Mouse (Mus musculus): ENCODE results near the gene Ephb4. TPM values are rescaled to one million over a fixed set of nuclear protein-coding genes. Genes with fewer than 3 reads are reported as not detected.
A peak's percentile ranks its signal among the peaks of the same experiment; 100 is the strongest.

The Ephb4 gene
- polyA plus RNA-seq, 2 experiments = 78.1 to 102 TPM

DNA sequence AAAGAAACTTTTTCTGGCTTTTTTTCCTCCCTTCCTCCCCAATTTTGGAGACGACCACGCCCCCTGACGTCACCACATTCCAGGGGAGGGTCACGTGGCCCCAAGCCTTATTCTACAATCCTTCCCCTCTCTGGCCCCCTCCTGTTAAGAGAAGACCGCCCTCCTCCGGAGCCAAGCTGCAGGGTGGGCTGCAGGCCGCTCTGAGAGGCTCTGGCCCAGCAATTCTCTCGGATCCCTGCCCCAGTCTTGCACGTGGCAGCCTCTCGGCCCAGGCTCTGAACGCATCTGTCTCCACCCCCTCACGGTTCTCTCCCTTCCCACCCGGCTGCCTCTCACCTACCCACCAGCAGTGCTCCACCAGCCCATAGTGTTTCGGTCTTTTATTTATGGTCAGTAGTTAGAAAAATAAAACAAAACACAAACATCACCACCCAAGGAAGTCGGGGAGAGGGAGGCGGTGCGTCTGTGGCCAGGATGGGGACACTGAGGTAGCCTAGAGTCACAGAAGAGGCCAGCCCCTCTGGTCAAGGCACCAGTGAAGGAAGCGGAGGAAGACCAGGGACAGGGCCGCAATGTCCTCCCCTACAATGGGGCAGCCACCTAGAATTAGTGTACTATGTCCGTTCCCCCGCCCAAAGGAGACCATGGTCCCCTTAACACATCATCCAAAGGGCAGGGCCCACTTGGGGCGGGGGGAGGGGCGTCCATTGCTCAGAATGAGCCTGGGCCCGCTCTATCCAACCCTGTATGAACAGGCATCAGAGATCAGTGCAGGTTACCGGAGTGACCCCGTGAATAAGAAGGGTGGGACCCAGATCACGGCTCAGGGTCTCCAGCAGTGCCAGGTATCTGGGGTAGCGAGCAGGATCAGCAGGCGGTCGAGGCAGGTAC lies 35.5 kb upstream of the Ephb4 start, which contains the start of gene Trip6:
Gene Trip6 (minus strand): TSS at position 212 of the 891 bp plus-strand sequence.
- Histone ChIP-seq H3K36me3 (ENCODE audit: control insufficient read depth, insufficient read depth, low read length) (peaks cover 61% of the 10 kb centered on the region), H3K4me3 (replicated peaks; ENCODE audit: low read length) (peak within 1 kb of the TSS; percentile 71), H3K9ac (ENCODE audit: low read depth, low read length, severe bottlenecking) (peak within 1 kb of the TSS; percentile 84), H3K9me3 (ENCODE audit: control insufficient read depth, low read length) (no peaks in the 10 kb centered on the region), H3K27me3 (ENCODE audit: control insufficient read depth, insufficient read depth, low read length) (no peaks in the 10 kb centered on the region), H3K4me1 (ENCODE audit: control insufficient read depth, insufficient read depth, low read length) (peaks cover 29% of the 10 kb centered on the region), H3K27ac (replicated peaks; ENCODE audit: low read depth, low read length) (peak within 1 kb of the TSS; percentile 96), H3K4me2 (replicated peaks; ENCODE audit: low read depth, low read length, severe bottlenecking) (peak within 1 kb of the TSS; percentile 94)
- TF ChIP-seq POLR2A (IDR thresholded peaks at IDR 0.05; ENCODE audit: borderline replicate concordance, extremely low read depth, insufficient read depth, insufficient read length) = 0 out of 2 replicates have a peak, but pooled peaks have one; percentile 37
- ATAC-seq (ENCODE audit: low FRiP score, low read depth) (peak; percentile 96), DNase-seq (ENCODE audit: low spot score) (peak; percentile 97)
- WGBS = 15% methylated on average over 27 of the region's 30 CpGs

DNA sequence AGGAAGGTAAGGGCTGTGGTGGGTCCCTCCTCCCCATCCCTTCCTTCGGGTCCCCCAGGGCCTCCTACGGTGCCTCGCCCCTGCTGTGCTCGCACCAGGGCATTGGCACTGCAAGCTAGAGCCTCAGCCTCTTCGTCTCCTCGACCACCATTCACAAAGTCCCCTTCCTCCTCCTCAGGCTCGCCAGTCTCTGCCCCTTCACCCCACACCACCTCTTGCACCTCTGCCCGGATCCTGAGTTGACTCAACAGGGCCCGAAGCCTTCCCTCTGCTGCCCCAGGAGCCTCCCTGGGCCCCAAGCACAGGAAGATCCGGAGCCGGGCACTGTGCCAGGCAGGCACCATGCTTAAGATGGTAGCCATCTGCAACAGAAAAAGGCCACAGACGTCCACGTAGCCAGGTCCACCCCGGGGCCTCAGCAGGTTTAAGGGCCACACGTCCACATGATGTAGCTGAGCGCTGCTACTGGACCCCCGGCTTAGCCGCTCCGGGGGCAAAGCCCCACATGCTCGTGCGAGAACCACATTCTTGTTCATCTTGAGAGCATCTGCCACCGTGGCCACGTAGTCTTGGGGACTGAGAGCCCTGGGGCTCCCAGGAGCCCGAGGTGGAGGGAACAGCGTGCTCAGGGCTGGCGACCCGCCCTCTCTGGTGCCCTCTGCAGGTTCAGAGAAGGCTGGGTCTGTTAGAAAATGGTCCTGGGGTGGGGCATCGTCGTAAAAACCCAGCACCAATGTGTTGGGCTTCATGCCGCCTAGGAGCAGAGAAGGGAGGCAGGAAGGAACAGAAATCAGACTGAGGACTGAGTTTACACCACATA lies 34.6 kb upstream of the Ephb4 start:
- Histone ChIP-seq H3K4me2 (replicated peaks; ENCODE audit: low read depth, low read length, severe bottlenecking) (peak overlapping the region; percentile 94), H3K27me3 (ENCODE audit: control insufficient read depth, insufficient read depth, low read length) (no peaks in the 10 kb centered on the region), H3K36me3 (ENCODE audit: control insufficient read depth, insufficient read depth, low read length) (peaks cover 61% of the 10 kb centered on the region), H3K4me3 (replicated peaks; ENCODE audit: low read length) (peak overlapping the region; percentile 71; the same call in 1 of the 2 replicates), H3K27ac (replicated peaks; ENCODE audit: low read depth, low read length) (peak overlapping the region; percentile 96), H3K9me3 (ENCODE audit: control insufficient read depth, low read length) (no peaks in the 10 kb centered on the region), H3K4me1 (ENCODE audit: control insufficient read depth, insufficient read depth, low read length) (peaks cover 29% of the 10 kb centered on the region), H3K9ac (ENCODE audit: low read depth, low read length, severe bottlenecking) (peak overlapping the region; percentile 31)
- no peak for DNase-seq (ENCODE audit: low spot score)
- 46% methylated on average over 30 of the region's 30 CpGs for WGBS
- no peak for TF ChIP-seq POLR2A (IDR thresholded peaks at IDR 0.05; ENCODE audit: borderline replicate concordance, extremely low read depth, insufficient read depth, insufficient read length)
- no peak for ATAC-seq (ENCODE audit: low FRiP score, low read depth)

DNA sequence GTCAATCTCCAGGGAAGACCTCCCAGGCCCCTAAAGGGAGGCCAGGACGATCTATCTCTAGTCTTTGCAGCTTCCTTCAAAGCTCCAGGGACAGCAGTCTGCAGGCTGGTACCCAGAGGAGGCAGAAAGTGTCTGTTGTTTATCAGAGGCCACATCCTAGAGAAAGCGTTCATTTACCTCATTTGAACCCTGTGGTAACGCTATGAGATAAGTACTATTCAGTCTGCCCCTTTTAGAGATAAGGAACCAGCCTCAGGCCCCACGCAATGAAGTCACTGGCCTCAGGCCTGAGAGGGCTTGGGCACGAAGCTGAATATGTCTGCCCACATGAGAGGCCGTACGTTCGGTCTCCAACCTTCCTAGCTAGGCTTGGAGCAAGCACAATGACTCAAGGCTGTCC lies 32.5 kb upstream of the Ephb4 start:
- TF ChIP-seq POLR2A (IDR thresholded peaks at IDR 0.05; ENCODE audit: borderline replicate concordance, extremely low read depth, insufficient read depth, insufficient read length) = no peak
- Histone ChIP-seq H3K4me1 (ENCODE audit: control insufficient read depth, insufficient read depth, low read length) (peaks cover 24% of the 10 kb centered on the region), H3K27ac (replicated peaks; ENCODE audit: low read depth, low read length) (no peak overlapping the region), H3K9ac (ENCODE audit: low read depth, low read length, severe bottlenecking) (no peak overlapping the region), H3K4me3 (replicated peaks; ENCODE audit: low read length) (no peak overlapping the region), H3K9me3 (ENCODE audit: control insufficient read depth, low read length) (no peaks in the 10 kb centered on the region), H3K27me3 (ENCODE audit: control insufficient read depth, insufficient read depth, low read length) (no peaks in the 10 kb centered on the region), H3K4me2 (replicated peaks; ENCODE audit: low read depth, low read length, severe bottlenecking) (no peak overlapping the region), H3K36me3 (ENCODE audit: control insufficient read depth, insufficient read depth, low read length) (peaks cover 55% of the 10 kb centered on the region)
- ATAC-seq (ENCODE audit: low FRiP score, low read depth) = no peak
- 89% methylated on average over 8 of the region's 8 CpGs for WGBS
- DNase-seq (ENCODE audit: low spot score) = no peak

DNA sequence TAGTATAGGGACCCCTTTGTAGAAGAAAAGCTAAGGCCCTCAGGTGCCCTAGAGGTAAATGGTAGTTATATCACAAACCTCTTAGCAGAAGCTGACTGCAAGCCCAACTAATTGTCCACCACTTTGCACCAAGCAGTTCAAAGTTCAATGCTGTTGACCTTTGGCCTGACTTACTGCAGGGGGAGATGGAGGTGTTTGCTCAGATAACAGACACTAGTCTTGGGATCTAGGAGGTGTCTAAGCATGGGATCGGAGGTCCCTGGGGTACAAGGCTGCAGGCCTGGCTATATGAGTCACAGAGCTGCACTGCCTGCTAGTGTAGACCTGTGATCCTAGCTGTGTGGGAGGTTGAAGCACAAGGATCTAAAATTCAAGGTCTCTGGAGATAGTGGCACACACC lies 31.3 kb upstream of the Ephb4 start:
- H3K36me3 ChIP-seq (ENCODE audit: control insufficient read depth, insufficient read depth, low read length) = peaks cover 62% of the 10 kb centered on the region
- peaks cover 16% of the 10 kb centered on the region for H3K4me1 ChIP-seq (ENCODE audit: control insufficient read depth, insufficient read depth, low read length)
- no peak for DNase-seq (ENCODE audit: low spot score)
- H3K4me2 ChIP-seq (replicated peaks; ENCODE audit: low read depth, low read length, severe bottlenecking) = no peak overlapping the region
- H3K4me3 ChIP-seq (replicated peaks; ENCODE audit: low read length) = no peak overlapping the region
- no peak overlapping the region for H3K9ac ChIP-seq (ENCODE audit: low read depth, low read length, severe bottlenecking)
- no peak for TF ChIP-seq POLR2A (IDR thresholded peaks at IDR 0.05; ENCODE audit: borderline replicate concordance, extremely low read depth, insufficient read depth, insufficient read length)
- H3K27ac ChIP-seq (replicated peaks; ENCODE audit: low read depth, low read length) = no peak overlapping the region
- ATAC-seq (ENCODE audit: low FRiP score, low read depth) = no peak
- WGBS = 91% methylated on average over 1 of the region's 1 CpGs
- H3K9me3 ChIP-seq (ENCODE audit: control insufficient read depth, low read length) = no peaks in the 10 kb centered on the region
- H3K27me3 ChIP-seq (ENCODE audit: control insufficient read depth, insufficient read depth, low read length) = no peaks in the 10 kb centered on the region

DNA sequence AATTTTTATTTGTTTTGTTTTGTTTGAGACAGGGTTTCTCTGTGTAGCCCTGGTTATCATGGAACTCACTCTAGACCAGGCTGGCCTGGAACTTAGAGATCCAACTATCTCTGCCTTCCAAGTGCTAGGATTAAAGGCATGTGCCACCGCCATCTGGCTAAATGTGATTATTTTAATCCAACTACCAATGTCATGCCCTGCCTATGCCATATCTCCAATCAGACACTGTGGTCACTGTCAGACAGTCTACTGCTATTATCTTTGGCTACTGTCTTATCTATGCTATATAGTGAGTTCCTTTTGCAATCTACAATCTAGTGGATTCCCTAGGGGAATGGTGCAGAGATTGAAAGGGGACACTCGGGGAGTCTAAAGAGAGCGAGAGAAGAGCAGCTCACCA lies 28.9 kb upstream of the Ephb4 start:
- no peak overlapping the region for H3K9ac ChIP-seq (ENCODE audit: low read depth, low read length, severe bottlenecking)
- no peaks in the 10 kb centered on the region for H3K9me3 ChIP-seq (ENCODE audit: control insufficient read depth, low read length)
- no peaks in the 10 kb centered on the region for H3K4me1 ChIP-seq (ENCODE audit: control insufficient read depth, insufficient read depth, low read length)
- WGBS = 96% methylated on average over 3 of the region's 3 CpGs
- H3K27me3 ChIP-seq (ENCODE audit: control insufficient read depth, insufficient read depth, low read length) = no peaks in the 10 kb centered on the region
- no peak for TF ChIP-seq POLR2A (IDR thresholded peaks at IDR 0.05; ENCODE audit: borderline replicate concordance, extremely low read depth, insufficient read depth, insufficient read length)
- no peak overlapping the region for H3K27ac ChIP-seq (replicated peaks; ENCODE audit: low read depth, low read length)
- H3K4me3 ChIP-seq (replicated peaks; ENCODE audit: low read length) = no peak overlapping the region
- ATAC-seq (ENCODE audit: low FRiP score, low read depth) (no peak), DNase-seq (ENCODE audit: low spot score) (no peak)
- H3K4me2 ChIP-seq (replicated peaks; ENCODE audit: low read depth, low read length, severe bottlenecking) = no peak overlapping the region
- H3K36me3 ChIP-seq (ENCODE audit: control insufficient read depth, insufficient read depth, low read length) = peaks cover 67% of the 10 kb centered on the region
